11 mouse cellular contexts compared by ENCODE assay signal in the genomic region with DNA sequence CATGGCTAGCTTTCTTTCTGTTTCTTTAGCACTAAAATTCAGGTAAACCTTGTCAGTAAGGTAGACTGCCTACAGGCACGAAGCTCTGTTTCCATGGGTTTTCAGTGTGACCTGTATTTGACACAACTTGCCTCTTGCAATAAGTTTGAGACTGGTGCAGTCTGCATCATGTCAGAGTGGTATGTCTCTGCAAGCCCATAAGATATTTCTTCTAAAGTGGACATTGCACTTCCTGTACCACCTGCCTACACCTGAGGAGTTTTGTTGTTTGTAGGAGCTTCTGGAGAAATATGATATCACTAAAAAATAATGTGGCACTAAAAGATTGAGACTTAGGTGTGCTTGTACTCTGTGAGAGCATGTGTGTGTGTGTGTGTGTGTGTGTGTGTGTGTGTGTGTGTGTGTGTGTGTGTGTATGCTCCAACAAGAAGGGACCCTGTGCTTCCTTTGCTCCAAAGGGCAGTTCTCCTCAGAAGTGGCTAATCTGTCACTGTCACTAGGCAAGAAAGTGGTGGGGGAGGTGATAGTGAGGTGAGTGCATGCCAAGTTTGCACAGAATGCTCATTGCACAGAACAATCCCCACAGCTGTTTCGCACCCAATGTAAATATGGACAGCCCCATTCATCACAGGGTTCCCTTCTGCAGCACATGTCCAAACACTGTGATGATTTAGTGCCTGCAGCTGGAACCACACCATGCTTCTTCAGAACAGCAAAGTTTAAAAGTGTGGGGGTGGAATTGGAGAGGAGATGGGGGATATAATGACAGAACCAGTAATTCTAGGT.
DNase-seq lines count a peak whose midpoint lies in the region; ATAC-seq lines count a peak whose summit lies in the region.
"Had no signal": no experiment of that assay in that cellular context is flagged by ENCODE, and none has a peak within 500 bp of the region (broad histone marks: within the 10 kb centered on the region; RNA-seq: fewer than 3 reads in every experiment).

No protein-coding gene starts in this region.

- no peaks in the 10 kb centered on the region for H3K4me1 ChIP-seq in hindbrain, embryonic 15.5 days (replicated peaks)
- H3K4me1 ChIP-seq in neural tube, embryonic 11.5 days (ENCODE audit: control insufficient read depth, insufficient read depth, low read length) = no peaks in the 10 kb centered on the region
- no peaks in the 10 kb centered on the region for H3K4me1 ChIP-seq in heart, embryonic 11.5 days (ENCODE audit: control insufficient read depth, insufficient read depth, low read length)

- no peak overlapping the region for H3K27ac ChIP-seq in hindbrain, embryonic 15.5 days (replicated peaks)
- H3K27ac ChIP-seq in neural tube, embryonic 11.5 days (ENCODE audit: low read depth, low read length) = no peak overlapping the region
- no peak overlapping the region for H3K27ac ChIP-seq in heart, embryonic 11.5 days (ENCODE audit: low read depth, low read length)
- H3K27ac ChIP-seq: heart, adult 2 months had no signal

- H3K9ac ChIP-seq in hindbrain, embryonic 15.5 days = no peak overlapping the region
- no peak overlapping the region for H3K9ac ChIP-seq in neural tube, embryonic 11.5 days (ENCODE audit: low read length)
- H3K9ac ChIP-seq in heart, embryonic 11.5 days (ENCODE audit: low read depth, low read length) = no peak overlapping the region

- WGBS in hindbrain, embryonic 15.5 days = 74% methylated on average over 2 of the region's 2 CpGs
- 61% methylated on average over 2 of the region's 2 CpGs for WGBS in neural tube, embryonic 11.5 days
- 50% methylated on average over 2 of the region's 2 CpGs for WGBS in heart, embryonic 11.5 days (ENCODE audit: insufficient replicate concordance)

- H3K4me2 ChIP-seq in hindbrain, embryonic 15.5 days = no peak overlapping the region
- no peak overlapping the region for H3K4me2 ChIP-seq in neural tube, embryonic 11.5 days (ENCODE audit: low read depth)
- H3K4me2 ChIP-seq in heart, embryonic 11.5 days = no peak overlapping the region

- H3K36me3 ChIP-seq in hindbrain, embryonic 15.5 days = no peaks in the 10 kb centered on the region
- no peaks in the 10 kb centered on the region for H3K36me3 ChIP-seq in neural tube, embryonic 11.5 days (ENCODE audit: control insufficient read depth, insufficient read depth, low read length)
- H3K36me3 ChIP-seq in heart, embryonic 11.5 days (ENCODE audit: control insufficient read depth, insufficient read depth, low read length) = no peaks in the 10 kb centered on the region

- H3K9me3 ChIP-seq in hindbrain, embryonic 15.5 days = no peaks in the 10 kb centered on the region
- no peaks in the 10 kb centered on the region for H3K9me3 ChIP-seq in neural tube, embryonic 11.5 days (ENCODE audit: control insufficient read depth, low read length)
- H3K9me3 ChIP-seq in heart, embryonic 11.5 days (replicated peaks; ENCODE audit: control insufficient read depth, low read length) = no peaks in the 10 kb centered on the region

- no peak overlapping the region for H3K4me3 ChIP-seq in hindbrain, embryonic 15.5 days
- no peak overlapping the region for H3K4me3 ChIP-seq in neural tube, embryonic 11.5 days (ENCODE audit: low read depth, low read length)
- no peak overlapping the region for H3K4me3 ChIP-seq in heart, embryonic 11.5 days (ENCODE audit: low read depth, low read length)
- H3K4me3 ChIP-seq: heart, adult 2 months had no signal

- no peaks in the 10 kb centered on the region for H3K27me3 ChIP-seq in hindbrain, embryonic 15.5 days
- no peaks in the 10 kb centered on the region for H3K27me3 ChIP-seq in neural tube, embryonic 11.5 days (ENCODE audit: control insufficient read depth, insufficient read depth, low read length)
- no peaks in the 10 kb centered on the region for H3K27me3 ChIP-seq in heart, embryonic 11.5 days (ENCODE audit: control insufficient read depth, insufficient read depth, low read length)
- H3K27me3 ChIP-seq: CH12.LX had no signal

- peak; percentile 53 to 60 for DNase-seq in kidney, postnatal 4 days
- no peak for DNase-seq in kidney, adult 11 months
- peak; percentile 49 for DNase-seq in embryo, embryonic 11.5 days (ENCODE audit: low read depth, low spot score)
- peak; percentile 17 for DNase-seq in neural tube, embryonic 11.5 days (ENCODE audit: low spot score)
- no peak for DNase-seq in thymus, postnatal 0 days (ENCODE audit: low spot score)
- DNase-seq: adrenal gland, postnatal 36 days; cerebellum, adult 8-10 months; heart, adult 2 months had no signal

- ATAC-seq in hindbrain, embryonic 15.5 days (ENCODE audit: low FRiP score, low read depth) = peak; percentile 69; the same call in 1 of the 2 replicates
- no peak for ATAC-seq in neural tube, embryonic 11.5 days (ENCODE audit: insufficient read depth, low FRiP score, low TSS enrichment)
- no peak for ATAC-seq in heart, embryonic 11.5 days (replicated peaks; ENCODE audit: insufficient number of reproducible peaks, low FRiP score, low TSS enrichment)

Comparison
In these comparisons a context has a peak if more than half of its experiments do, and no peak if none do; other contexts are left out.
1. DNase-seq: peak in kidney, postnatal 4 days (2 of 2), embryo, embryonic 11.5 days (single experiment) and neural tube, embryonic 11.5 days (single experiment); none in kidney, adult 11 months (single experiment) and thymus, postnatal 0 days (single experiment).